Mouse (Mus musculus) liver, embryonic 12.5 days (tissue): ENCODE measurements around the gene Kifc1. TPM values are rescaled to one million over a fixed set of nuclear protein-coding genes. Genes with fewer than 3 reads are reported as not detected.
A peak's percentile ranks its signal among the peaks of the same experiment; 100 is the strongest.

Experiments used
- ATAC-seq: fragments of 200-750 bp; cut with Nextera tagmentation; 2 replicates; pipeline ENCODE4 v1.8.0; 2017; ENCODE audit warnings: moderate number of reproducible peaks, mild to moderate bottlenecking, moderate library complexity
- H3K27ac ChIP-seq: fragments of 300-500 bp; sonication (generic); 2 replicates; pipeline ENCODE4 v1.5.1; 2016; ENCODE audit warnings: mild to moderate bottlenecking
- H3K27me3 ChIP-seq: fragments of 300-500 bp; sonication (generic); replicated peaks from 2 replicates; pipeline ENCODE4 v1.6.1; 2016; ENCODE audit warnings: mild to moderate bottlenecking, moderate library complexity
- H3K36me3 ChIP-seq: fragments of 300-500 bp; sonication (generic); 2 replicates; pipeline ENCODE4 v1.6.1; 2016; ENCODE audit warnings: mild to moderate bottlenecking, moderate library complexity
- H3K4me1 ChIP-seq: fragments of 300-500 bp; sonication (generic); 2 replicates; pipeline ENCODE4 v1.6.1; 2016
- H3K4me2 ChIP-seq: fragments of 300-500 bp; sonication (generic); 2 replicates; pipeline ENCODE4 v1.6.1; 2016; ENCODE audit warnings: mild to moderate bottlenecking, moderate library complexity
- H3K4me3 ChIP-seq: fragments of 300-500 bp; sonication (generic); 2 replicates; pipeline ENCODE4 v1.5.1; 2016; ENCODE audit warnings: mild to moderate bottlenecking, moderate library complexity
- H3K9ac ChIP-seq: fragments of 300-500 bp; sonication (generic); 2 replicates; pipeline ENCODE4 v1.6.1; 2016; ENCODE audit warnings: mild to moderate bottlenecking, moderate library complexity
- H3K9me3 ChIP-seq: fragments of 300-500 bp; sonication (generic); replicated peaks from 2 replicates; pipeline ENCODE4 v1.6.1; 2016; ENCODE audit warnings: mild to moderate bottlenecking, moderate library complexity
- WGBS: fragments of 180-500 bp; shearing (Covaris S2); methylation state at CpG from one replicate; pipeline ENCODE4 v1.1.7; 2016; ENCODE audit not compliant: insufficient replicate concordance; 5-methylcytosine and 5-hydroxymethylcytosine counted together
- polyA plus RNA-seq: library from polyadenylated mRNA; unstranded; fragments of >200 nt; fragmentation: Nextera tagmentation; extraction: Ambion mirVana; gene quantifications from 2 replicates; pipeline ENCODE4 v1.2.1, GENCODE M21; 2016

Gene Kifc1
- polyA plus RNA-seq, 1 experiment from 2014 or later = 6.0 TPM

GRCm38 (mm10) chr17:33928251-33928947 is 37.9 kb upstream of the Kifc1 start:
- peak overlapping the region; percentile 96 for H3K27ac ChIP-seq

DNA sequence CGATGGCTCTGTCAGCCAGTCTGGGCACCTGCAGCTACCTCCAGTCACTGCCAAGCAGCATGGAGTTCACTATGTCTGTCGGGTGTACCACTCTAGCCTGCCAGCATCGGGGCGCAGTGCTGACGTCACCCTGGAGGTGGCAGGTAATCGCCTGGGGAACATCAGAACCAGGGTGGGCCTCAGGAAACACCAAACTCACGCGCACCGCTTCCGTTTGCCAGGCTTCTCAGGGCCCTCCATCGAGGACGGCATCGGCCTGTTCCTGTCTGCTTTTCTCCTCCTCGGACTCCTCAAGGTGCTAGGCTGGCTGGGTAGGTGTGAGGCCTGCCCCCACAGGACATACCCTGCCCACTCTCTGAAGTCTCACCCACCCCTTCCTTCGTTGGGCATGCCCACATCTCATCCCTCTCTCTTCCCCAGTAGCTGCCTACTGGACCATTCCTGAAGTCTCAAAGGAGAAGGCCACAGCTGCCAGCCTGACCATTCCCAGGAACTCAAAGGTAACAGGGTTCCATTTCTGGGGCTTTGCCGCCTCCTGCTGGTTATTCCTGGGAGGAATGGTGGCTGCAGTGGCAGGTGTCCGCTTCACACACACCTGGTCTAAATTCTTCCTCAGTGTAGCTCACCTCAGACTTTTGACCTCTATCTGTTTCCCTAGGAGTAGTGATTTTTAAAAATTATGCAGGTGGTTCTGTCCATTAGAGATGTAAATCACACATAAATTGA is 35.9 kb upstream of the Kifc1 start:
- H3K27me3 ChIP-seq = no peaks in the 10 kb centered on the region
- no peaks in the 10 kb centered on the region for H3K9me3 ChIP-seq
- H3K4me3 ChIP-seq = no peak overlapping the region
- H3K27ac ChIP-seq = no peak overlapping the region
- peaks cover 66% of the 10 kb centered on the region for H3K4me1 ChIP-seq
- H3K4me2 ChIP-seq = no peak overlapping the region
- H3K36me3 ChIP-seq = peaks cover 30% of the 10 kb centered on the region
- ATAC-seq = no peak
- WGBS = 72% methylated on average over 17 of the region's 17 CpGs
- H3K9ac ChIP-seq = no peak overlapping the region

More at GRCm38 (mm10) chr17:33928251-33928947, 37.9 kb upstream of the Kifc1 start:
- H3K4me1 ChIP-seq = peaks cover 76% of the 10 kb centered on the region
- WGBS = 50% methylated on average over 21 of the region's 21 CpGs
- no peaks in the 10 kb centered on the region for H3K27me3 ChIP-seq
- peaks cover 46% of the 10 kb centered on the region for H3K36me3 ChIP-seq
- peak overlapping the region; percentile 96 for H3K9ac ChIP-seq
- no peak for ATAC-seq
- peak overlapping the region; percentile 100 for H3K4me2 ChIP-seq
- no peaks in the 10 kb centered on the region for H3K9me3 ChIP-seq
- H3K4me3 ChIP-seq = peak overlapping the region; percentile 92

GRCm38 (mm10) chr17:33925406-33926116 is 35.1 kb upstream of the Kifc1 start:
- no peak overlapping the region for H3K4me2 ChIP-seq
- peaks cover 64% of the 10 kb centered on the region for H3K4me1 ChIP-seq
- H3K9ac ChIP-seq = no peak overlapping the region
- 84% methylated on average over 21 of the region's 21 CpGs for WGBS
- no peak for ATAC-seq
- H3K9me3 ChIP-seq = no peaks in the 10 kb centered on the region
- H3K27me3 ChIP-seq = no peaks in the 10 kb centered on the region
- peak overlapping the region; percentile 30; the same call in 1 of the 2 replicates for H3K27ac ChIP-seq
- 0 out of 2 replicates have a peak overlapping the region, but pooled peaks have one; percentile 3 for H3K4me3 ChIP-seq
- H3K36me3 ChIP-seq = peaks cover 30% of the 10 kb centered on the region

DNA sequence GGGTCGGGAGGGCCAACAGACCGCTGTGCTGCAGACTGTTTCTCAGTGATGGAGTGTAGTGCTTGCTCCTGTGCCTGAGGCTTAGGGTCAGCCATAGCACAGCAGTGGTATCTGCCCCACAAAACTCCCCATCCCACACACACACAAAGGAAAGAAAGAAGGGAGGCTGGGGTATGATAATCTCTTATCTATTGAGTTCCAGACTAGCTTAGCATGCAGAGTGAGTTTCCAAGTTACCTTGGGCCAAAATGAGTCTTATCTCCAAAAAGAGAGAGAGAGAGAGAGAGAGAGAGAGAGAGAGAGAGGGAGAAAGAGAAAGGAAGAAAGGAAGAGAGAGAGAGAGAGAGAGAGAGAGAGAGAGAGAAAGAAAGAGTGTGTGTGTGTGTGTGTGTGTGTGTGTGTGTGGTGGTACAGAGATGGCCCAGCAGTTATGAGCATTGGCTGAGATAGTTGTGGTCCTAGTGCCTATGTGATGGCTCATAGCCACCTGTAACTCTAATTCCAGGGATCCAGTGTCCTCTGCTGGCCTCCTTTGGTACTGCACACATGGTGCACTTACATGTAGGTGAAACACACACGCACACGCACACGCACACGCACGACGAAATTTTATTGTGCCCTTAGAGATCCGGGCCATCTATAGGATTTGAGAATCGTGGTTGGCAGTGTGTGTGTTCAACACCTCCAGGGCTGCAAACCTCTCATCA is 34.3 kb upstream of the Kifc1 start:
- H3K36me3 ChIP-seq = peaks cover 30% of the 10 kb centered on the region
- 69% methylated on average over 10 of the region's 10 CpGs for WGBS
- H3K27ac ChIP-seq = peak overlapping the region; percentile 70
- H3K27me3 ChIP-seq = no peaks in the 10 kb centered on the region
- no peak overlapping the region for H3K4me3 ChIP-seq
- ATAC-seq = peak; percentile 35
- peak overlapping the region; percentile 37 for H3K4me2 ChIP-seq
- H3K9ac ChIP-seq = 0 out of 2 replicates have a peak overlapping the region, but pooled peaks have one; percentile 24
- no peaks in the 10 kb centered on the region for H3K9me3 ChIP-seq
- H3K4me1 ChIP-seq = peaks cover 64% of the 10 kb centered on the region

DNA sequence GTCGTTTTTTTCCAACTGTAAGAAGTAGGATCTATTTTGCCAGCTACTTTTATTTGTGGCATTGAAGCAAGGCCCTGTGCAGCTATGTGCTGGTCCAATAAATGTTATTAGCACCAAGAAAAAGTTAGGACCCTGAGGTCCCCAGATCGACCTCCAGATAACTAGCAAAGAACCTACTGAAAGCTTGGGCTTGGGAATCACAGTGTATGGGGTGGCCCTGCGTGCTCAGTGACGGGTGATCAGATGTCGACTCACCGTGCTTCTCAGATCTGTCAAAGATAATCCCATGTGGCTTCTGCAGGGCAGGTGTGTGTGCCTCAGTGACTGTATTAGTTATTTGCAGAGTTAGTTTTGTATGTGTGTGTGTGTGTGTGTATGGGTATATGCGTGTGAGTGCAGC is 30.9 kb upstream of the Kifc1 start:
- 0 out of 2 replicates have a peak overlapping the region, but pooled peaks have one; percentile 13 for H3K27ac ChIP-seq
- H3K4me1 ChIP-seq = peaks cover 76% of the 10 kb centered on the region
- H3K4me3 ChIP-seq = no peak overlapping the region; the same call in 1 of the 2 replicates
- H3K4me2 ChIP-seq = peak overlapping the region; percentile 97; the same call in 1 of the 2 replicates
- H3K36me3 ChIP-seq = peaks cover 35% of the 10 kb centered on the region
- no peak overlapping the region; the same call in 1 of the 2 replicates for H3K9ac ChIP-seq
- H3K9me3 ChIP-seq = peaks cover 18% of the 10 kb centered on the region
- no peak for ATAC-seq
- no peaks in the 10 kb centered on the region for H3K27me3 ChIP-seq
- WGBS = 76% methylated on average over 7 of the region's 7 CpGs

DNA sequence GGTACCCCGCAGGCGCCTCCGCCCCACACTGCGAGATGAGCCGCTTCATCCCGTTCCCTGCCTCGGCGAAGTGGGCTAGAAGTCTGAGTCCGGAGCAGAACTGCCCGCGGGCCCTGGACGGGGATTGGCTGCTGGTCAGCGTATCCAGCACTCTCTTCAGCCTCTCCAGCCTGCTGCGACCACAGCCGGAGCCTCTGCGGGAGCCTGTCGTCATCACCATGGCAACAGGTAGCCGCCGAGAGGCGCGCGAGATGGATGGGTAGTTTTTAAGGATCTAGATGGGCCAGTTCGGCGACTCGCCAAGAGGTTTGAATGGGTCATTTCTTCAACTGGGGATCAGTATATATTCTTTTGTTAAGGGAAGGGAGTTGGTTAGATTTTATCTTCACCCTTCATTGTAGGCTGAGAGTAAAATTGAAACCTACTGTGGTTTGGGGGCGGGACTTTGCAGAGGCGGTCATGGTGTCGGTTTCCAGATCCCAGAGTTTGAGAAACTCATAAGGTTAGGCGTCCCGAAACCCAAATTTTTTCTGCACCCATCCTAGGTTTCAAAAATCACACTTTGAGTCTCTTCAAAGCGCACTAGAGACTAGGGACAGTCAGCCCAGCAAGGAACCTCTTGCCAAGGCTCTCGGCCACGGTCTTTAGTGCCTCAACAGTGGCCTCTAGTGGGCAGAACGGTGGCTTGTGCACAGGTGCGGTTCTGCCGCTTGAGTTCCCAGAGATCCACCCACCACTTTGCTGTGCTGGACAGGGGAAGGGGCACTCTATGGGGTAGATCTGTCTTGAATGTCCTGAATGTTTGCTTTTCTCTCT is 30.0 kb upstream of the Kifc1 start:
- Histone ChIP-seq H3K4me3 (peak overlapping the region; percentile 78), H3K9me3 (peaks cover 18% of the 10 kb centered on the region), H3K27ac (peak overlapping the region; percentile 91), H3K27me3 (no peaks in the 10 kb centered on the region), H3K9ac (peak overlapping the region; percentile 84), H3K4me2 (peak overlapping the region; percentile 97), H3K36me3 (peaks cover 26% of the 10 kb centered on the region), H3K4me1 (peaks cover 68% of the 10 kb centered on the region)
- peak; percentile 28 for ATAC-seq
- WGBS = under 1% methylated on average over 36 of the region's 36 CpGs

DNA sequence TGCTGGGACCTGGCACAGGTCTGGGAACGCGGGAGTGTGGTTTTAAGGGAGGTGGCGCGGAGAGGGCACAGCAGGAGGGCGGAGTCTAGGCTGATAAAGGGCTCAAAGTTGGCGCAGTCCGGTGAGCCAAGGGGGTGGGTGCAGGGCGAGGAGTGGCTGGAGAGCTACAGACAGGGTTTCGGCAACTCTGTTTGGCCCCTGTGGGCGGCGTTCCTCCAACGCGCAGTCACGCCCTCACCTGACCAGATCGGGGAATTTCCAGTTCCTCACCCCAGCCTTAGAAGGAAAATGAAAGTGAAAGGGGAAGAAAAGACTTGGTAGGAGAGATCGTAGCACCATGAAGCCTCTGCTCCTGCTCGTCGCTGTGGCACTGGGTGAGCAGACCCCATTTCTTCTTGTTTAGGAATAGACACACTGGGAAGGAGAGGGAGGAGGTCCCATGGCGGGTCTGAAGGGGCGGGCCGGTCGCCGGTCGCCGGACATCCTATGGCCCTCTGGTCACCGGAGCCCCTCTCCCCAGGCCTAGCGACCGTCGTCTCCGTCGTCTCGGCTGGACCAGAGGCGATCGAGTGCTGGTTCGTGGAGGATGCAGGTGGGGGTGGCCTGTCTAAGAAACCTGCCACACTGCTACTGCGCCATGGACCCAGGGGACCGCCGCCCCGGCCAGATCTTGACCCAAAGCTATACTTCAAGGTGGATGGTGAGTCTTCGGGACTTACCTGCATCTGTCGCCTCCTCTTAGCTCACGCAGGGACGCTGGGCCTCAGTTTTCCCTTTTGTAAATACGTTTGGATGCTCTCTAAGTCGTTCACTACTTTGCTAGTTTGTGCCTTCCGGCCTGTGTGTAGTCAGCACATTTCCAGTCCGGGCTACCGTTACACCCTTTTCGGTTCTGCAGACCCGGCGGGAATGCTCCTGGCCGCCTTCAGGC is 29.2 kb upstream of the Kifc1 start:
- peaks cover 26% of the 10 kb centered on the region for H3K36me3 ChIP-seq
- no peaks in the 10 kb centered on the region for H3K27me3 ChIP-seq
- peaks cover 68% of the 10 kb centered on the region for H3K4me1 ChIP-seq
- peak overlapping the region; percentile 78 for H3K4me3 ChIP-seq
- H3K27ac ChIP-seq = peak overlapping the region; percentile 91
- peak; percentile 76 for ATAC-seq
- H3K9me3 ChIP-seq = peaks cover 18% of the 10 kb centered on the region
- peak overlapping the region; percentile 97 for H3K4me2 ChIP-seq
- H3K9ac ChIP-seq = peak overlapping the region; percentile 84
- under 1% methylated on average over 52 of the region's 52 CpGs for WGBS

DNA sequence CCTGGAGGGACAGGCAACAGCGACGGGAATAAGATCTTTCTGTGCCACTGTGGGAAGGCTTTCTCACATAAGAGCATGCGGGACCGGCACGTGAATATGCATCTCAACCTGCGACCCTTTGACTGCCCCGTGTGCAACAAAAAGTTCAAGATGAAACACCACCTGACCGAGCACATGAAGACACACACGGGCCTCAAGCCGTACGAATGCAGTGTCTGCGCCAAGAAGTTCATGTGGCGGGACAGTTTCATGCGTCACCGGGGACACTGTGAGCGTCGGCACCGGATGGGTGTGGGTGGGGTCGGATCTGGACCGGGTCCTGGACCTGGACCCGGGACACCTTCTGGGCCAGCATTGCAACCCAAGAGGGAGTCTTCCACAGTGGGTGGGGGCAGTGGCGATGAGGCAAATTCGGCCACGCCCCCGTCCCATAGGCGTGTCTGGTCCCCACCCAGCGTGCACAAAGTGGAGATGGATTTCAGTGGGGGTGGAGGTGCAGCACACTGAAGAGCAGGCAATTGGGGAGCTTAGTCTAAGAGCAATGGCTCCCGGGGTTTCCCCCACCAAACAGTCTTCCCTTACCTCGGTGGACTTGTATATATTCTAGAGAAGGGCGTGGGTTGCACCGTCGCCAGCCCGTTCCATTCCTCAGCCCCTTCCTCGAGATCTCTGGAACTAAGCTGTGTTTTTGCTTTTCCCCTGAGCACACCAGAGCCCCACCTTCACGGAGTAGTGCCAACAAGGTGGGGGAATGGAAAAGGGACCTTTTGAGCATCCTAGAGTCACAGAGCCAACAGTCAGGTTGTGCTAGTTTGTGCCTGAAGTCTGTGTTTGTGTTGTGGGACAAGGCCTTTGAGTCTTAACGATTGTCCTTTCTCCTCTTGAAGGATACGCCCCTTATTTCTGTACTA is 28.1 kb upstream of the Kifc1 start:
- H3K4me2 ChIP-seq = peak overlapping the region; percentile 97
- H3K27me3 ChIP-seq = no peaks in the 10 kb centered on the region
- H3K4me1 ChIP-seq = peaks cover 67% of the 10 kb centered on the region
- 0 out of 2 replicates have a peak, but pooled peaks have one; percentile 4 for ATAC-seq
- H3K4me3 ChIP-seq = peak overlapping the region; percentile 78
- H3K9me3 ChIP-seq = peaks cover 18% of the 10 kb centered on the region
- peaks cover 36% of the 10 kb centered on the region for H3K36me3 ChIP-seq
- peak overlapping the region; percentile 84 for H3K9ac ChIP-seq
- peak overlapping the region; percentile 91 for H3K27ac ChIP-seq
- WGBS = 46% methylated on average over 37 of the region's 37 CpGs

- Histone ChIP-seq H3K36me3 (peaks cover 44% of the 10 kb centered on the region), H3K9me3 (peaks cover 18% of the 10 kb centered on the region), H3K4me1 (peaks cover 70% of the 10 kb centered on the region), H3K4me3 (peak overlapping the region; percentile 78; the same call in 1 of the 2 replicates), H3K27ac (peak overlapping the region; percentile 91), H3K9ac (no peak overlapping the region), H3K4me2 (peak overlapping the region; percentile 97), H3K27me3 (no peaks in the 10 kb centered on the region)
- no peak for ATAC-seq
- 82% methylated on average over 18 of the region's 18 CpGs for WGBS
Measured at GRCm38 (mm10) chr17:33917656-33918292, 27.3 kb upstream of the Kifc1 start.
